Mouse (Mus musculus): ENCODE data around the gene Ppp1r1b. TPM values are rescaled to one million over a fixed set of nuclear protein-coding genes. Genes with fewer than 3 reads are reported as not detected.

The Ppp1r1b gene
- polyA plus RNA-seq, 1 experiment from 2014 or later: 7.0 TPM

GRCm38 (mm10) chr11:98327136-98328030 is 20.8 kb upstream of the Ppp1r1b start:
- Histone ChIP-seq H3K4me2 (replicated peaks; ENCODE audit: low read depth) (peak overlapping the region; percentile 46), H3K9me3 (ENCODE audit: control insufficient read depth, low read length) (no peaks in the 10 kb centered on the region), H3K4me1 (replicated peaks; ENCODE audit: control insufficient read depth, insufficient read depth) (no peaks in the 10 kb centered on the region; the same call in 1 of the 2 replicates), H3K4me3 (ENCODE audit: low read depth, low read length) (peak overlapping the region; percentile 28), H3K27me3 (ENCODE audit: control insufficient read depth, insufficient read depth, low read length) (peaks cover 61% of the 10 kb centered on the region), H3K27ac (replicated peaks) (no peak overlapping the region), H3K36me3 (ENCODE audit: control insufficient read depth, insufficient read depth, low read length) (no peaks in the 10 kb centered on the region), H3K9ac (ENCODE audit: low read length) (no peak overlapping the region)
- TF ChIP-seq CTCF (IDR thresholded peaks at IDR 0.05; ENCODE audit: low read depth) (no peak), EP300 (optimal IDR thresholded peaks at IDR 0.05) (no peak)
- ATAC-seq (ENCODE audit: low FRiP score, low TSS enrichment): no peak
- peak; percentile 31 for DNase-seq (ENCODE audit: low spot score)
- under 1% methylated on average over 96 of the region's 97 CpGs for WGBS

GRCm38 (mm10) chr11:98328031-98328370 is 20.2 kb upstream of the Ppp1r1b start:
- ATAC-seq (ENCODE audit: low FRiP score, low TSS enrichment): no peak
- WGBS: under 1% methylated on average over 34 of the region's 35 CpGs

GRCm38 (mm10) chr11:98328371-98329069 is 19.7 kb upstream of the Ppp1r1b start:
- Histone ChIP-seq H3K27me3 (ENCODE audit: control insufficient read depth, insufficient read depth, low read length) (peaks cover 56% of the 10 kb centered on the region), H3K4me3 (ENCODE audit: low read depth, low read length) (peak overlapping the region; percentile 28), H3K9ac (ENCODE audit: low read length) (no peak overlapping the region), H3K4me2 (replicated peaks; ENCODE audit: low read depth) (peak overlapping the region; percentile 46), H3K27ac (replicated peaks) (no peak overlapping the region), H3K4me1 (replicated peaks; ENCODE audit: control insufficient read depth, insufficient read depth) (no peaks in the 10 kb centered on the region; the same call in 1 of the 2 replicates), H3K36me3 (ENCODE audit: control insufficient read depth, insufficient read depth, low read length) (no peaks in the 10 kb centered on the region), H3K9me3 (ENCODE audit: control insufficient read depth, low read length) (no peaks in the 10 kb centered on the region)
- peak; percentile 29 for DNase-seq (ENCODE audit: low spot score)
- ATAC-seq (ENCODE audit: low FRiP score, low TSS enrichment): no peak
- 2% methylated on average over 33 of the region's 56 CpGs for WGBS
- TF ChIP-seq CTCF (IDR thresholded peaks at IDR 0.05; ENCODE audit: low read depth): no peak
- no peak for TF ChIP-seq EP300 (optimal IDR thresholded peaks at IDR 0.05)

More at GRCm38 (mm10) chr11:98328031-98328370, 20.2 kb upstream of the Ppp1r1b start:
- Histone ChIP-seq H3K27me3 (ENCODE audit: control insufficient read depth, insufficient read depth, low read length) (peaks cover 60% of the 10 kb centered on the region), H3K4me1 (replicated peaks; ENCODE audit: control insufficient read depth, insufficient read depth) (no peaks in the 10 kb centered on the region; the same call in 1 of the 2 replicates), H3K36me3 (ENCODE audit: control insufficient read depth, insufficient read depth, low read length) (no peaks in the 10 kb centered on the region), H3K9ac (ENCODE audit: low read length) (no peak overlapping the region), H3K4me3 (ENCODE audit: low read depth, low read length) (peak overlapping the region; percentile 28), H3K4me2 (replicated peaks; ENCODE audit: low read depth) (peak overlapping the region; percentile 46), H3K9me3 (ENCODE audit: control insufficient read depth, low read length) (no peaks in the 10 kb centered on the region), H3K27ac (replicated peaks) (no peak overlapping the region)
- TF ChIP-seq CTCF (IDR thresholded peaks at IDR 0.05; ENCODE audit: low read depth): no peak
- no peak for TF ChIP-seq EP300 (optimal IDR thresholded peaks at IDR 0.05)
- peak; percentile 42 for DNase-seq (ENCODE audit: low spot score)

GRCm38 (mm10) chr11:98329081-98329959 is 18.9 kb upstream of the Ppp1r1b start, which contains the start of gene Neurod2:
Neurod2 (minus strand) TSS chr11:98329648.
- H3K9me3 ChIP-seq (ENCODE audit: control insufficient read depth, low read length): no peaks in the 10 kb centered on the region
- H3K4me1 ChIP-seq (replicated peaks; ENCODE audit: control insufficient read depth, insufficient read depth): no peaks in the 10 kb centered on the region; the same call in 1 of the 2 replicates
- no peak for ATAC-seq (ENCODE audit: low FRiP score, low TSS enrichment)
- H3K36me3 ChIP-seq (ENCODE audit: control insufficient read depth, insufficient read depth, low read length): no peaks in the 10 kb centered on the region
- no peak within 1 kb of the TSS for H3K9ac ChIP-seq (ENCODE audit: low read length)
- no peak within 1 kb of the TSS for H3K27ac ChIP-seq (replicated peaks)
- no peak for TF ChIP-seq EP300 (optimal IDR thresholded peaks at IDR 0.05)
- TF ChIP-seq CTCF (IDR thresholded peaks at IDR 0.05; ENCODE audit: low read depth): no peak
- H3K4me3 ChIP-seq (ENCODE audit: low read depth, low read length): peak within 1 kb of the TSS; percentile 28
- WGBS: 4% methylated on average over 38 of the region's 38 CpGs
- H3K27me3 ChIP-seq (ENCODE audit: control insufficient read depth, insufficient read depth, low read length): peaks cover 58% of the 10 kb centered on the region
- no peak for DNase-seq (ENCODE audit: low spot score)
- peak within 1 kb of the TSS; percentile 46 for H3K4me2 ChIP-seq (replicated peaks; ENCODE audit: low read depth)

GRCm38 (mm10) chr11:98329960-98330744 is 18.1 kb upstream of the Ppp1r1b start:
- H3K27ac ChIP-seq (replicated peaks): no peak overlapping the region
- no peaks in the 10 kb centered on the region for H3K9me3 ChIP-seq (ENCODE audit: control insufficient read depth, low read length)
- H3K36me3 ChIP-seq (ENCODE audit: control insufficient read depth, insufficient read depth, low read length): no peaks in the 10 kb centered on the region
- no peaks in the 10 kb centered on the region; the same call in 1 of the 2 replicates for H3K4me1 ChIP-seq (replicated peaks; ENCODE audit: control insufficient read depth, insufficient read depth)
- WGBS: 31% methylated on average over 9 of the region's 9 CpGs
- H3K9ac ChIP-seq (ENCODE audit: low read length): no peak overlapping the region
- peaks cover 59% of the 10 kb centered on the region for H3K27me3 ChIP-seq (ENCODE audit: control insufficient read depth, insufficient read depth, low read length)
- H3K4me2 ChIP-seq (replicated peaks; ENCODE audit: low read depth): no peak overlapping the region
- H3K4me3 ChIP-seq (ENCODE audit: low read depth, low read length): no peak overlapping the region
- no peak for TF ChIP-seq CTCF (IDR thresholded peaks at IDR 0.05; ENCODE audit: low read depth)
- no peak for TF ChIP-seq EP300 (optimal IDR thresholded peaks at IDR 0.05)
- DNase-seq (ENCODE audit: low spot score) (no peak), ATAC-seq (ENCODE audit: low FRiP score, low TSS enrichment) (no peak)
